Mouse (Mus musculus) intestine, postnatal 0 days (tissue): Measurements from ENCODE around the gene Gnaq. TPM values are rescaled to one million over a fixed set of nuclear protein-coding genes. Genes with fewer than 3 reads are reported as not detected.
"Not testable (repeated sequence)": the region's sequence is repeated elsewhere in the genome, so short reads cannot be mapped to it uniquely, and the experiment has no call there.

Experiments
- ATAC-seq: fragments of 200-750 bp; cut with Nextera tagmentation; 2 replicates; pipeline ENCODE4 v1.8.0; 2017; ENCODE audit warnings: mild to moderate bottlenecking, moderate TSS enrichment, moderate library complexity
- H3K27ac ChIP-seq: fragments of 300-500 bp; sonication (generic); 2 replicates; pipeline ENCODE4 v1.5.1; 2014; ENCODE audit warnings: mild to moderate bottlenecking, low read depth, low read length, moderate library complexity
- H3K27me3 ChIP-seq: fragments of 300-500 bp; sonication (generic); replicated peaks from 2 replicates; pipeline ENCODE4 v1.6.1; 2014; ENCODE audit warnings: low read length, mixed read lengths; ENCODE audit not compliant: control insufficient read depth, insufficient read depth
- H3K36me3 ChIP-seq: fragments of 300-500 bp; sonication (generic); 2 replicates; pipeline ENCODE4 v1.6.1; 2014; ENCODE audit warnings: mild to moderate bottlenecking, moderate library complexity; ENCODE audit not compliant: control insufficient read depth, insufficient read depth
- H3K4me1 ChIP-seq: fragments of 300-500 bp; sonication (generic); replicated peaks from 2 replicates; pipeline ENCODE4 v1.6.1; 2014; ENCODE audit warnings: antibody characterized with exemption, low read length, mixed read lengths; ENCODE audit not compliant: control insufficient read depth, insufficient read depth
- H3K4me2 ChIP-seq: fragments of 300-500 bp; sonication (generic); replicated peaks from 2 replicates; pipeline ENCODE4 v1.6.1; 2014; ENCODE audit warnings: low read depth, mild to moderate bottlenecking, moderate library complexity
- H3K4me3 ChIP-seq: fragments of 300-500 bp; sonication (generic); 2 replicates; pipeline ENCODE4 v1.5.1; 2014; ENCODE audit warnings: low read depth, low read length
- H3K9ac ChIP-seq: fragments of 300-500 bp; sonication (generic); 2 replicates; pipeline ENCODE4 v1.6.1; 2014; ENCODE audit warnings: mild to moderate bottlenecking, low read depth, low read length
- H3K9me3 ChIP-seq: fragments of 300-500 bp; sonication (generic); 2 replicates; pipeline ENCODE4 v1.6.1; 2016; ENCODE audit warnings: mixed run types; ENCODE audit not compliant: control insufficient read depth
- CTCF ChIP-seq: sonication (generic); IDR thresholded peaks from 2 replicates; pipeline ENCODE4 v1.5.1; 2016; ENCODE audit warnings: low read depth, mild to moderate bottlenecking, control low read depth, antibody characterized with exemption, moderate library complexity
- WGBS: fragments of 180-500 bp; shearing (Covaris S2); extraction: QIAGEN DNeasy Blood & Tissue Kit; methylation state at CpG from one replicate; pipeline ENCODE4 v1.1.7; 2014; 5-methylcytosine and 5-hydroxymethylcytosine counted together
- polyA plus RNA-seq: library from polyadenylated mRNA; unstranded; fragments of >200 nt; fragmentation: Nextera tagmentation; extraction: Ambion mirVana; gene quantifications from 2 replicates; pipeline ENCODE4 v1.2.1, GENCODE M21; 2015

Gene Gnaq
- polyA plus RNA-seq, 1 experiment from 2014 or later, result 17.1 TPM

DNA sequence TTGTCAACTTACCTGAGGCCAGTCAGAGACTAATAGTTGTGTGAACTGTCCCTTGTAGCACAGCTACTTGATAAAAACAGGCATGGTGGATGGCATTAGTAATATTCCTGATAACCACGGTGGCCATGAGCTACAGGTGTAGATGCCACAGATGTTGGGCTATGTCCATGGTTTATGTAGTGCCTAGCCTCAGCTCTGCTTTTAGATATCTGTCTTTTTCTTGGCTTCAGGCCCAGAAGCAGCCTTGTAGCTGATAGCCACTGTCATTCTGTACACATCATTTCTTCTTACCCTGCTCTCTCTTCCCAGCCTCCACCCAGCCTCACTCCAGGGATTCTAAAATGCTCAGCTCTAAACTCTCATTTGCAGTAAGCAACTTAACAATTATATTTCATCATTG lies 128.3 kb downstream of the Gnaq start:
- H3K9me3 ChIP-seq, result no peaks in the 10 kb centered on the region
- no peak overlapping the region for H3K27ac ChIP-seq
- H3K4me1 ChIP-seq, result peaks cover 3% of the 10 kb centered on the region; the same call in 1 of the 2 replicates
- no peak overlapping the region for H3K4me3 ChIP-seq
- H3K27me3 ChIP-seq, result no peaks in the 10 kb centered on the region
- WGBS, result 47% methylated on average over 1 of the region's 1 CpGs
- H3K4me2 ChIP-seq, result no peak overlapping the region
- no peak overlapping the region for H3K9ac ChIP-seq
- ATAC-seq, result no peak
- no peaks in the 10 kb centered on the region for H3K36me3 ChIP-seq
- no peak for TF ChIP-seq CTCF

DNA sequence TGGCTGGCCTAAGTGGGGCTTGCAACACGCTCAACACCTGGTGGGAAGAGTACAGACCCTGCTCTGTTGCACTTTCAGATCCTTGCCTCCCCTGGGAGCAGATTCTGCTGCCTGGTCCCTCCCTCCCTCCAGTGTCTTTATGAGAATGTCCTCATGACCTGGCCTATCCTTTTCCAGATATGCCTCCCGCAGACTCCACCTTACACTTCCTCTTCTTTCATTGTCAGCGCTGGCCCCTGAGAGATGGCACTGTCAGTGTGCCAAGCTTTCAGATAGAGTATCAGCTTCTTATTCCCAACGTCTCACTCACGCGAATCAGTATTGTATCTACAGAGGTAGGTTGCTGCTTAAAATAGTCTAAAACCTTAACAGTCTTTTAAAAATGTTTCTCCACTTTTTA lies 129.0 kb downstream of the Gnaq start:
- no peak for ATAC-seq
- Histone ChIP-seq H3K36me3 (no peaks in the 10 kb centered on the region), H3K27me3 (no peaks in the 10 kb centered on the region), H3K9ac (no peak overlapping the region), H3K4me3 (no peak overlapping the region), H3K27ac (no peak overlapping the region), H3K4me2 (no peak overlapping the region), H3K9me3 (no peaks in the 10 kb centered on the region), H3K4me1 (peaks cover 3% of the 10 kb centered on the region; the same call in 1 of the 2 replicates)
- 72% methylated on average over 6 of the region's 6 CpGs for WGBS
- TF ChIP-seq CTCF, result no peak

DNA sequence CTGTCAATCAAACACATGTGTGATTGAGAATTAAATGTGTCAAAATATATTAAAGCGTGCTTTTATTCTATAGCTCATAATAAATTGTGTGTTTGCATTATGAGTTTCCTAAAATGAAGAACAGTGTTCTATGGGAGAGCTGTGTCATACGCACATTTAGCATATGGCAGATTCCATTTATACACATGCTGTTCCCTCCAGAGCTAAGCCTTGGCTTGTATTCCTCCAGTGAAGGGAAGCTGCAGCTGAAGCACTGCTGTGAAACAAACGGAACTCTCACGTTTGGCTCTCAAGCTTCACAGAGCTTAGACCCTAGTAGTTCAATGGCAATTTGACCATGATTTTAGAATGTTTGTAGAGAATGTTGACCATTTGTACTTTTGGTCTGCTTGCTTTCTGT lies 129.7 kb downstream of the Gnaq start:
- H3K9ac ChIP-seq, result no peak overlapping the region
- no peak overlapping the region for H3K4me2 ChIP-seq
- H3K36me3 ChIP-seq, result no peaks in the 10 kb centered on the region
- peaks cover 3% of the 10 kb centered on the region; the same call in 1 of the 2 replicates for H3K4me1 ChIP-seq
- WGBS, result 94% methylated on average over 4 of the region's 4 CpGs
- no peaks in the 10 kb centered on the region for H3K9me3 ChIP-seq
- H3K27ac ChIP-seq, result no peak overlapping the region
- H3K4me3 ChIP-seq, result no peak overlapping the region
- TF ChIP-seq CTCF, result no peak
- no peaks in the 10 kb centered on the region for H3K27me3 ChIP-seq
- no peak for ATAC-seq

DNA sequence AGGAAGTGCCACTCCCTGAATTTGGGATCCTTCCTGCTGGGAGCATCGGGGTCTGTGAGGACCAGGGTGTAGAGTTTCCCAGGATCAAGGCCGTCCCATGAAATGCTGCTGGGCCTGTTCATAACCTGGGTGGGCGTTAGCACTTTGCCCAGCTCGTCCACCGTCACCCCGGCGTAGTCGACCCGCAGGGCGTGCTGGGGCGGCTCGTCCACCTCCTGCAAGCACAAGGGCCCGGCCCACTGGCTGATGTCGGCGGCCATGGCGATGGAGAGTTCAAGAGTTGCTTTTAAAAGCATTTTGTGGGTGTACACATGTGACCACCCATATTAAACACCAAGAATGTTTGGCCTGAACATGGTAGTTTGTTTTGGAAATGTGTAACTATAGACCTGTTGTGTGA lies 134.7 kb downstream of the Gnaq start:
- not testable (repeated sequence) for H3K9me3 ChIP-seq, H3K27ac ChIP-seq, H3K4me2 ChIP-seq, H3K4me3 ChIP-seq, H3K36me3 ChIP-seq, H3K4me1 ChIP-seq, H3K27me3 ChIP-seq, ATAC-seq, H3K9ac ChIP-seq
- 93% methylated on average over 6 of the region's 16 CpGs for WGBS

DNA sequence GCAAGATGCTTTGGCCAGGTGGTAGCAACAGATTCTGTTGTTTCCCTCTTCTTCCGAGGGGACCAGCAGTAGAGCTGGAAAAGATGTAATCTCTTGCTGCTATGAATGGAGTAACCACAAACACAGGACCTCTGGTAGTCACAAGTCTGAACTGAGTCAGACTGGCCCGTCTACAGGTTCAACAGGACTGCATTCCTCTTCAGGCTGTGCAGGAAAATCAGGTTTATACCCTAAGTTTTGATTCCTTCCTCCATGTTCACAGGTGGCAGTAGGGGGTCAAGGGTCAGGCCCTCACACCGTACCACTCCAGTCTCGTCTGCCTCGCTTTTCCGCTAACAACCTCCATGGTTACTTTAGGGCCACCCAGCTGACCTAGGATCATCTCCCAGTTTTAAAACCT lies 137.6 kb downstream of the Gnaq start:
- no peaks in the 10 kb centered on the region for H3K9me3 ChIP-seq
- no peaks in the 10 kb centered on the region for H3K36me3 ChIP-seq
- TF ChIP-seq CTCF, result no peak
- no peak overlapping the region for H3K9ac ChIP-seq
- H3K4me1 ChIP-seq, result no peaks in the 10 kb centered on the region
- H3K27me3 ChIP-seq, result no peaks in the 10 kb centered on the region
- ATAC-seq, result no peak
- H3K4me3 ChIP-seq, result no peak overlapping the region
- 73% methylated on average over 6 of the region's 6 CpGs for WGBS
- H3K4me2 ChIP-seq, result no peak overlapping the region
- H3K27ac ChIP-seq, result no peak overlapping the region

DNA sequence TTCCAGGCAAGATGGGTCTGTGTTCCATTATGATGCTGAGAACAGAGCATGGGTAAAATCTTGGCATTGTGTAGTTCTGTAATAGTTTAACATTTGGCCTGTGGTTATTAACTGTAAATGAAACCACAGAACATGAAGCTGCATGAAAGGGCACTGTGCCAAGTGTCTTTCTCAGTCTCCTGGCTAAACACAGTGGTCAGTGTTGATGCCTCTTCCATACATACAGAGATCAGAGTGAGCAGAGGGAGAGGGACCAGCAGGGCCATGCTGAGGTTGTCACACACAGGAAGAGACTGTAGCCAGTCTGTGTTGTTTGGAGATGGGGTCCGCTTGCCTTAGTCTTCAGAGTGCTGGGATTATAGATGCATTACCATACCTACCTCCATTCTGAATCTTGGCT lies 138.4 kb downstream of the Gnaq start:
- Histone ChIP-seq H3K27me3 (no peaks in the 10 kb centered on the region), H3K27ac (no peak overlapping the region), H3K36me3 (no peaks in the 10 kb centered on the region), H3K4me2 (no peak overlapping the region), H3K9me3 (no peaks in the 10 kb centered on the region), H3K9ac (no peak overlapping the region), H3K4me3 (no peak overlapping the region), H3K4me1 (no peaks in the 10 kb centered on the region)
- WGBS, result 91% methylated on average over 1 of the region's 1 CpGs
- no peak for TF ChIP-seq CTCF
- ATAC-seq, result no peak

DNA sequence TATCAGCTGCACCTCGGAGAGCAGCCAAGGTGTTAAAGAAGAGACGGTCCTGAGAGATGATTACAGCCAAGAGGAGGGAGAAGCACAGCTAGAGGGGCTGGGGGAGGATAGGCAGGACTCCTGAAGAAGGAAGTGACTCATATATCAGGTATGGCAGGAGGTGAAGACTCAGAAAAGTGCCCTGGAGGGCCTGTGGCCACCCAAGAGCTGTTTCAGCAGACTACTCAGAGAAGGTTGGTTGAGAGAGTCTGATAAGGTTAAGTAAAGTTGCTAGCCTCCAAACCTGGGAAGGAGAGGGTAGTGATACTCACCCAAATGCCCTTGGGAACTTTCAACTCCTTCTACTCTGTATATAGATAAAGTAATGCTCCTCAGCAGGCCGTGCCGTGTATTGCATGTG lies 140.4 kb downstream of the Gnaq start:
- H3K9ac ChIP-seq, result no peak overlapping the region
- no peaks in the 10 kb centered on the region for H3K36me3 ChIP-seq
- no peak overlapping the region for H3K27ac ChIP-seq
- no peak for TF ChIP-seq CTCF
- no peak for ATAC-seq
- no peak overlapping the region for H3K4me3 ChIP-seq
- 69% methylated on average over 4 of the region's 4 CpGs for WGBS
- H3K9me3 ChIP-seq, result no peaks in the 10 kb centered on the region
- no peak overlapping the region for H3K4me2 ChIP-seq
- no peaks in the 10 kb centered on the region for H3K27me3 ChIP-seq
- H3K4me1 ChIP-seq, result no peaks in the 10 kb centered on the region
